27 mouse cellular contexts compared by ENCODE assay signal in genomic region chr3:58315236-58315635, GRCm38 (mm10).
A peak's percentile ranks its signal among the peaks of the same experiment; 100 is the strongest.
DNase-seq lines count a peak whose midpoint lies in the region; ATAC-seq lines count a peak whose summit lies in the region.
"Had no signal": no experiment of that assay in that cellular context is flagged by ENCODE, and none has a peak within 500 bp of the region (broad histone marks: within the 10 kb centered on the region; RNA-seq: fewer than 3 reads in every experiment).

No protein-coding gene starts in this region.

- H3K9me3 ChIP-seq in lung, embryonic 16.5 days (ENCODE audit: control insufficient read depth, low read length): no peaks in the 10 kb centered on the region
- H3K9me3 ChIP-seq: embryonic facial prominence, embryonic 10.5 days; embryonic facial prominence, embryonic 13.5 days; heart, embryonic 12.5 days; hindbrain, embryonic 10.5 days had no signal

- WGBS in lung, embryonic 16.5 days: 66% methylated on average over 6 of the region's 6 CpGs

- H3K27me3 ChIP-seq in lung, embryonic 16.5 days (ENCODE audit: control insufficient read depth, insufficient read depth, low read depth, low read length): no peaks in the 10 kb centered on the region
- H3K27me3 ChIP-seq: embryonic facial prominence, embryonic 13.5 days; heart, embryonic 12.5 days had no signal

- H3K4me3 ChIP-seq in lung, embryonic 16.5 days (ENCODE audit: low read length): no peak overlapping the region
- H3K4me3 ChIP-seq: embryonic facial prominence, embryonic 10.5 days; embryonic facial prominence, embryonic 13.5 days; gastrocnemius, adult 2 months; heart, embryonic 12.5 days; hindbrain, embryonic 10.5 days had no signal

- DNase-seq in lung, postnatal 36 days: no peak
- DNase-seq in Muller cell, postnatal 12 days (ENCODE audit: inconsistent ontology term): peak; percentile 24
- DNase-seq in adipocyte (ENCODE audit: low spot score): peak; percentile 26
- no peak for DNase-seq in cerebellum, postnatal 36 days
- DNase-seq in left cerebral cortex, adult 18-20 months (ENCODE audit: low spot score in 2 of 2): no peak
- DNase-seq: adrenal gland, adult 8-10 months; adrenal gland, postnatal 25 days; cerebellum, adult 18-20 months; cerebellum, adult 9-11 months; cerebellum, postnatal 25 days; embryo, embryonic 11 days; forebrain, postnatal 0 days; gastrocnemius, adult 2 months; gastrocnemius, postnatal 14 days; heart, adult 11 months; heart, postnatal 36 days; kidney, adult 18-20 months had no signal

- no peaks in the 10 kb centered on the region; the same call in 1 of the 2 replicates for H3K4me1 ChIP-seq in lung, embryonic 16.5 days (replicated peaks; ENCODE audit: control insufficient read depth, insufficient read depth, low read length)

- H3K9ac ChIP-seq in lung, embryonic 16.5 days (ENCODE audit: low read length): no peak overlapping the region
- H3K9ac ChIP-seq: embryonic facial prominence, embryonic 13.5 days; forebrain, postnatal 0 days; heart, embryonic 12.5 days; hindbrain, embryonic 14.5 days had no signal

- no peaks in the 10 kb centered on the region for H3K36me3 ChIP-seq in lung, embryonic 16.5 days (ENCODE audit: control insufficient read depth, insufficient read depth, low read length)
- H3K36me3 ChIP-seq: embryonic facial prominence, embryonic 10.5 days; embryonic facial prominence, embryonic 13.5 days; heart, embryonic 12.5 days; hindbrain, embryonic 10.5 days had no signal

- peak; percentile 31; the same call in 1 of the 2 replicates for ATAC-seq in lung, embryonic 16.5 days (ENCODE audit: low read depth)
- ATAC-seq: forebrain, embryonic 14.5 days; forebrain, postnatal 0 days; hindbrain, postnatal 0 days; inflammation-experienced regulatory T-cells, adult 6 months; intestine, embryonic 16.5 days had no signal

- no peak overlapping the region for H3K4me2 ChIP-seq in lung, embryonic 16.5 days (ENCODE audit: low read depth, low read length)
- H3K4me2 ChIP-seq: embryonic facial prominence, embryonic 13.5 days; heart, embryonic 12.5 days; hindbrain, embryonic 14.5 days had no signal

- no peak overlapping the region for H3K27ac ChIP-seq in lung, embryonic 16.5 days (ENCODE audit: low read length)
- H3K27ac ChIP-seq: embryonic facial prominence, embryonic 10.5 days; embryonic facial prominence, embryonic 13.5 days; gastrocnemius, adult 2 months; hindbrain, embryonic 10.5 days; hindbrain, embryonic 14.5 days; hindbrain, postnatal 0 days had no signal

Comparison
In these comparisons a context has a peak if more than half of its experiments do, and no peak if none do; other contexts are left out.
1. DNase-seq: peak in Muller cell, postnatal 12 days (single experiment) and adipocyte (single experiment); none in lung, postnatal 36 days (single experiment), cerebellum, postnatal 36 days (0 of 2) and left cerebral cortex, adult 18-20 months (0 of 2).